Comparison of ENCODE assay signal across 9 mouse cellular contexts in the genomic region with DNA sequence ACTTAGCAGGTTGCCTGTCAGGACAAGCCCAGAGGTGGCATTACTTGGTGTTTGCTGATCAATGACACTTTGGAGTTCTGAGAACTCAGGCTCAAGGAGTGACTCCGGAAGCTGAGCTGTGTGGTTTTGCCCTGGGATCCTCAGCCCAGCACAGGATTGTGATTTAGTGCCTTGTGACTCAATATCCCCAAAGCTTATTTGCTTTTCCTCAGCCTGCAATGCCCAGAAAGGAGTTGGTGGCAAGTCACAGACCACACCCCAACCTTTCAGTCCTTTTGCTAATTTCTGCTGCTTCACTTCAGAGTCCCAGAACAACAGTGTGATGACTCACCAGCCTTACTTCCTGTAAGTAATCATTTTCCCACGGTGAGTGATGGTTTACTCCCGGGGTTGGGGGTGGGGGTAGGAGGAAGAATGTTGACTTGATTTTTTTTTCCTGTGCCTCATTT.
DNase-seq lines count a peak whose midpoint lies in the region; ATAC-seq and TF ChIP-seq lines count a peak whose summit lies in the region.
"Had no signal": no experiment of that assay in that cellular context is flagged by ENCODE, and none has a peak within 500 bp of the region (broad histone marks: within the 10 kb centered on the region; RNA-seq: fewer than 3 reads in every experiment).

No protein-coding gene starts in this region.

- ATAC-seq in inflammation-experienced regulatory T-cells, adult 6 months, result peak; percentile 92
- no peak for ATAC-seq in midbrain, embryonic 13.5 days

- no peaks in the 10 kb centered on the region for H3K36me3 ChIP-seq in spleen, adult 2 months (ENCODE audit: control insufficient read depth, insufficient read depth, low read length)
- H3K36me3 ChIP-seq in midbrain, embryonic 13.5 days, result no peaks in the 10 kb centered on the region
- H3K36me3 ChIP-seq: embryonic facial prominence, embryonic 13.5 days had no signal

- TF ChIP-seq POLR2A in spleen, adult 2 months (IDR thresholded peaks at IDR 0.05; ENCODE audit: low read depth, low read length), result no peak
- no peak for TF ChIP-seq POLR2A in bone marrow, adult 2 months (IDR thresholded peaks at IDR 0.05; ENCODE audit: borderline replicate concordance, control insufficient read depth, low read depth, low read length)

- WGBS in spleen, adult 2 months, result 7% methylated on average over 3 of the region's 3 CpGs
- 7% methylated on average over 3 of the region's 3 CpGs for WGBS in bone marrow, adult 2 months
- WGBS in midbrain, embryonic 13.5 days, result 70% methylated on average over 3 of the region's 3 CpGs

- no peak overlapping the region for H3K4me2 ChIP-seq in midbrain, embryonic 13.5 days (replicated peaks)
- H3K4me2 ChIP-seq: embryonic facial prominence, embryonic 13.5 days had no signal

- peak overlapping the region; percentile 73 for H3K27ac ChIP-seq in spleen, adult 2 months (ENCODE audit: insufficient read depth, low read length)
- peak overlapping the region; percentile 35; the same call in 1 of the 2 replicates for H3K27ac ChIP-seq in bone marrow, adult 2 months (ENCODE audit: control insufficient read depth, insufficient read depth, low read depth, low read length, poor library complexity)
- no peak overlapping the region for H3K27ac ChIP-seq in midbrain, embryonic 13.5 days
- H3K27ac ChIP-seq: embryonic facial prominence, embryonic 13.5 days had no signal

- no peak for TF ChIP-seq CTCF in spleen, adult 2 months (IDR thresholded peaks at IDR 0.05; ENCODE audit: extremely low read depth, insufficient read depth, insufficient read length, insufficient replicate concordance)
- no peak for TF ChIP-seq CTCF in bone marrow, adult 2 months (IDR thresholded peaks at IDR 0.05; ENCODE audit: control insufficient read depth, insufficient read depth, low read length)

- no peaks in the 10 kb centered on the region for H3K27me3 ChIP-seq in spleen, adult 2 months (ENCODE audit: control insufficient read depth, insufficient read depth, low read length)
- H3K27me3 ChIP-seq in midbrain, embryonic 13.5 days, result no peaks in the 10 kb centered on the region
- H3K27me3 ChIP-seq: embryonic facial prominence, embryonic 13.5 days had no signal

- DNase-seq in spleen, adult 2 months (ENCODE audit: low read depth in 1 of 2, low spot score in 2 of 2), result peak in 1 of 2 experiments; percentile 50
- no peak for DNase-seq in spleen, adult 12 weeks (ENCODE audit: low spot score)
- DNase-seq in monocyte, adult 2 months (ENCODE audit: low read depth in 1 of 2, low spot score in 2 of 2), result peak; percentile 52 to 66
- DNase-seq in layer of hippocampus, postnatal 14 days (ENCODE audit: low spot score in 2 of 2), result no peak
- DNase-seq in layer of hippocampus, postnatal 25 days (ENCODE audit: extremely low spot score in 1 of 2, low spot score in 1 of 2), result no peak

- H3K4me3 ChIP-seq in spleen, adult 2 months (ENCODE audit: extremely low read depth, insufficient read depth, insufficient read length), result no peak overlapping the region
- H3K4me3 ChIP-seq in bone marrow, adult 2 months (replicated peaks; ENCODE audit: control insufficient read depth, low read depth, low read length), result no peak overlapping the region
- no peak overlapping the region for H3K4me3 ChIP-seq in midbrain, embryonic 13.5 days (replicated peaks)
- H3K4me3 ChIP-seq: embryonic facial prominence, embryonic 13.5 days had no signal

- H3K9ac ChIP-seq in midbrain, embryonic 13.5 days (replicated peaks), result no peak overlapping the region
- H3K9ac ChIP-seq: embryonic facial prominence, embryonic 13.5 days had no signal

- H3K9me3 ChIP-seq in midbrain, embryonic 13.5 days, result no peaks in the 10 kb centered on the region
- H3K9me3 ChIP-seq: embryonic facial prominence, embryonic 13.5 days had no signal

- peaks cover 10% of the 10 kb centered on the region; the same call in 1 of the 2 replicates for H3K4me1 ChIP-seq in spleen, adult 2 months (ENCODE audit: control insufficient read depth, insufficient read depth, insufficient read length)
- peaks cover 3% of the 10 kb centered on the region for H3K4me1 ChIP-seq in bone marrow, adult 2 months (ENCODE audit: control insufficient read depth, insufficient read depth, low read length)
- H3K4me1 ChIP-seq in midbrain, embryonic 13.5 days (replicated peaks), result no peaks in the 10 kb centered on the region

Comparison
In these comparisons a context has a peak if more than half of its experiments do, and no peak if none do; other contexts are left out.
1. DNase-seq: peak in monocyte, adult 2 months (2 of 2); none in spleen, adult 12 weeks (single experiment), layer of hippocampus, postnatal 14 days (0 of 2) and layer of hippocampus, postnatal 25 days (0 of 2).